Mouse (Mus musculus): ENCODE data around the gene Sfxn1. TPM values are rescaled to one million over a fixed set of nuclear protein-coding genes. Genes with fewer than 3 reads are reported as not detected.

Sfxn1 gene
- total RNA-seq, 4 experiments from 2014 or later, result 6.5 to 9.9 (median 8.4) TPM

- no peak for DNase-seq (ENCODE audit: low spot score)
Measured at GRCm38 (mm10) chr13:54077470-54078174, 6.0 kb downstream of the Sfxn1 start.

- no peak for DNase-seq (ENCODE audit: low spot score)
Measured at GRCm38 (mm10) chr13:54079782-54080759, 8.4 kb downstream of the Sfxn1 start.

- DNase-seq (ENCODE audit: low spot score), result no peak
Measured at GRCm38 (mm10) chr13:54080785-54081184, 9.1 kb downstream of the Sfxn1 start.

GRCm38 (mm10) chr13:54082946-54083345 lies 11.3 kb downstream of the Sfxn1 start:
- DNase-seq (ENCODE audit: low spot score), result no peak

GRCm38 (mm10) chr13:54084178-54084577 lies 12.5 kb downstream of the Sfxn1 start:
- DNase-seq (ENCODE audit: low spot score), result no peak

GRCm38 (mm10) chr13:54084826-54085225 lies 13.2 kb downstream of the Sfxn1 start:
- no peak for DNase-seq (ENCODE audit: low spot score)

DNA sequence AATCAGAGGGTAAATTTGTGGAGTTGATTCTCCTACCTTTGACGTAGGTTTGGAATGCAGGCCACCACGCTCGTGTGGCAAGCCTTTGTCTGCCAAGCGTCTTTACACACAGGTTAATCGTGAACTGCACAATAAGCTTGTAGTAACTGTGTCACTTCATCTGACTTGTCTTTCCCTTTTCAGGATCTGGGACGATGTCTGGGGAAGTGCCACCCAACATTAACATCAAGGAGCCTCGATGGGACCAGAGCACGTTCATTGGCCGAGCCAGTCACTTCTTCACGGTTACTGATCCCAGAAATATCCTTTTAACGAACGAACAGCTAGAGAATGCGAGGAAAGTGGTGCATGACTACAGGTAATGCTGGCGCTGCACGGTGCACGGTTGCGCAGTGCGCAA lies 13.6 kb downstream of the Sfxn1 start:
- no peak for DNase-seq (ENCODE audit: low spot score)

GRCm38 (mm10) chr13:54091719-54092118 lies 20.1 kb downstream of the Sfxn1 start:
- no peak for DNase-seq (ENCODE audit: low spot score)

GRCm38 (mm10) chr13:54094349-54094748 lies 22.7 kb downstream of the Sfxn1 start:
- no peak for DNase-seq (ENCODE audit: low spot score)

GRCm38 (mm10) chr13:54094963-54095362 lies 23.3 kb downstream of the Sfxn1 start:
- no peak for DNase-seq (ENCODE audit: low spot score)

DNA sequence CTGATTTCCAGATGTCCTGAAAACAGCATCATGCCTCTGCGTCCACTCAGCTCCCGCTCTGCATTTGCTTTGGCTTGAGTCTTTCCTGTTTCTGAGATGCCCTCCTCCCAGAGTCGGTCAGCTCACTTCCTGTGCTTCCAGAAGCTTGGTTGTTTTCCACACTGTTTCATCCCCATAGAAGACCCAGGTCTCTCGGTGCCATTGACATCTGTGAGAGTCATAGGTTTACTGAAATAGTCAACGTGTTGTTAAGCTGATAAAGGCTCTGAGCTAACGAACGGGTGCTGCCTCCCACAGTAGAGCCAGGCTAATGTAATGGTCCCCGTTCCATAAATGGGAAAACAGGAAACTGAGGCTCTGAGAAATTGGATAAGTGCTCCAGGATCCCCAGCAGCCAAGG lies 24.1 kb downstream of the Sfxn1 start:
- DNase-seq (ENCODE audit: low spot score), result no peak

DNA sequence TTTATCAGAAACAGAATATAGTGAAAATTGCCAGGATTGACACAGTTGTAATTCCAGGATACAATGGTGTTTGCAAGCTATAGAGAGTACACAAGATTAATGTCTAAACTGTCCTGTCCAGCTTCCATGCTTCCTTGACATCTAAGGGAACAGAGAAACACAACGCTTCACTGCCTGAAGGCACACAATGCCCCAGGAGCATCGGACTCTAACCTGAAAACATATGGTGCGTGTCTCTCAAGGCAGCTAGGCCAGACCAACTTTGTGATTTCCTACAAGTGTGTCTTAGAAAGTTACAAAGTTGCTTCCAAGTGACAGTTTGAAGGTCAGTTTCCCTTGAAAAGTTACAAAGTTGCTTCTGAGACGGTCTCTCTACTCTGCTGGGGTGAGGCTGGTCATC lies 25.6 kb downstream of the Sfxn1 start:
- no peak for DNase-seq (ENCODE audit: low spot score)

- DNase-seq (ENCODE audit: low spot score), result no peak
Measured at GRCm38 (mm10) chr13:54097797-54098196, 26.1 kb downstream of the Sfxn1 start.

GRCm38 (mm10) chr13:54101031-54101820 lies 29.6 kb downstream of the Sfxn1 start:
- DNase-seq (ENCODE audit: low spot score), result peak; percentile 84

DNA sequence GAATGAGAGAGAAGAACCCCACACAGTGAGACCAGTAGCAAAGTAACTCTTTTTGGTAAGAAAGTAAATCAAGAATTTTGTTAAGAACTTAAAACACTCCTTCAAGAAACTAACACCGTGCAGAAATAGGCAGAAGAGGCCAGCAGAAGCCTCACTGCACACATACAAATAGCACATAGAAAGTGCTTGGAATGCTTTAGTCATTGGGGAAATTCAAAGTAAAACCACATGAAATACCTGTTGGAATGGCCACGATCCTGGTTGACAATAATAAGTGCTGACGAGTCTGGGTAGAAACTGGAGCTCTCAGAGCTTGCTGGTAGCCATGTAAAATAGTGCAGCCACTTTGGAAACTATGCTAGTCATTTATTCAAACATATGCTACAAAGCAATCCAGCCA lies 30.4 kb downstream of the Sfxn1 start:
- no peak for DNase-seq (ENCODE audit: low spot score)

GRCm38 (mm10) chr13:54103271-54103670 lies 31.6 kb downstream of the Sfxn1 start:
- DNase-seq (ENCODE audit: low spot score), result no peak

DNA sequence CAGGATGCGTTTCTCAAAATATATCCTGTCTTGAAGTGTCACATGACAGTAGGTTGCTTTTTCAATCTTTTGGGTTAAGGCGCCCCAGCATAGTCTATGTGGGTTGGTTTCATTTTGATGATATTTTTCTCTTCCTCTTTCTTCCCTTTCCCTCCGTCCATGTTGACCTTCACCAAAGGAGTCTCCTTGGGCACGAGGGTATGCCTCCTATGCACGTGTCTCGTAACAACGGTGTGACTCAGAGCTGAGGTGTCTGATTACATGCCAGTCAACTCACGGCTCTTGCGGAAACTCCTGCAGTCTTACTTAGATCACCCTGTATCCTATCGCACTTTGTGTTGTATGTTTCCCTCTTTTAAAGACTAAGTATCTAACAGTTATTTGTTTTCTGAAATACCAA lies 32.2 kb downstream of the Sfxn1 start:
- no peak for DNase-seq (ENCODE audit: low spot score)

DNA sequence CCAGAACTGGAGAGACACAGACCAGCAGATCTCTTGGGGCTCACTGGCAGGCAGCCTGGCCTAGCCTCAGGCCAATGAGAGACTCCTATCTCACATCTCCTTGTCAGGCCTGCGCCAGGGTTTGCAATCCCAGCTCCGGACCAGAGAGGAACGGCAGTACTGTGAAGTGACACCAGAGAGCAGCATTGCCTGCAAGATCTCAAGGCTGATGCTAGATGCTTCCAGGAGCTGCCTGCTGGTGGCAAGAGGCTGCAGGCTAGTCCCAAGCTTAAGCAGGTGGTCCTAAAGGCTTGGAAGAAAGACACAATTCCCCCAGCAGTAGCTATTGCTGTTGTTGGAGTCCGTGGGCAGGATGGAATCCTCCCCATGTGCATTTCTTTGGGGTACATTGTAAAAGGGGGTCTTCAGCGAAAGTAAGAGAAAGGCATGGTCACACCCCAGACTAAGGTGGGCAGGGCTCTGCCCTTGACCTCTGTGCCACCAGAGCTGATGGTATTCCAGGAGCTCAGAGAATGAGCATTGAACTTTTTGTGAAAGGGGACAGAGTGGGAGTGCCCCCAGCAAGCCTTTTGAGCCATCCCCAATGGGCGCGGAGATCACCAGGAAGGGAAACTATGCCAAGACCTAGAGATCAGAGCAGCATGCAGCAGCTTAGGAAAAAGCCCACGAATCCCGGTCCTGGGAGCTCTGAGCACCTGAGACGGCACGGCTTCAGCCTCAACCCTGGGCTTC lies 42.3 kb downstream of the Sfxn1 start:
- DNase-seq (ENCODE audit: low spot score), result peak; percentile 82

DNA sequence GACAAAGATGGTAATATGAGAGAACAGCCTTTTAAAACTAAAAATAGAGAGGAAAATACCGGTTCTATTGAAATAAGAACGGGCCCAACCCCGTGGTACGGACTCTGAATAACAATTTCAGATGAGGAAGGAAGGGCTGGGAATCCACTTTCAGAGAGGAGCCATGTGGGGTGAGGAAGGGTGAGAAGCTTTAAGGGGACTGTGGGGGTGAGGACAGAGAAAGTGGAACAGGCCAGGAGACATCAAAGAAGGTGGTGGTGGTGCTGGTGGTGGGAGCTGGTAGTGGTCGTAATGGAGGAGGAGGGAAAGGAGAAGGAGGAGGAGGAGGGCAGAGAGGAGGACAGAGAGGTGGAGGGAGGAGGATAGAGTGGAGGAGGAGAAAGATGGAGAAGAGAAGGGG lies 43.3 kb downstream of the Sfxn1 start:
- no peak for DNase-seq (ENCODE audit: low spot score)

DNA sequence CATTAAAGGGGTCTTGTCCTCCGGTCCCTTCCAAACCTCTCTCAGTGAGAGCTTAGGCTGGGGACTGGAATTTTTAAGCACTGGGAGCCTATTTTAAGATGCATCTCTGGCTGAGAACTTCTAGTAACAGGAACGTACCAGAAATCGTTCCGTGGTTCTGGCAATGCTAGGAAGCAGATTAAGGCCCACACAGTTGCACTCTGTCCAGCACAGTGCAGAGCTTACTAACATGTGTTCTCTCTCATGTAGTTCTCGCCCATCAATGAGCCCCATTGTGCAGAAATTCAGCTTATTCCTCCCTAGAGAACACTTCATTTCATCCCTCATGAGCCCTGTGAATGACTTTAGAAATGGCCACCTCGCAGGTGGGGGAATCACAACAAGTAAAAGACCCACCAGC lies 44.1 kb downstream of the Sfxn1 start:
- DNase-seq (ENCODE audit: low spot score), result no peak

DNA sequence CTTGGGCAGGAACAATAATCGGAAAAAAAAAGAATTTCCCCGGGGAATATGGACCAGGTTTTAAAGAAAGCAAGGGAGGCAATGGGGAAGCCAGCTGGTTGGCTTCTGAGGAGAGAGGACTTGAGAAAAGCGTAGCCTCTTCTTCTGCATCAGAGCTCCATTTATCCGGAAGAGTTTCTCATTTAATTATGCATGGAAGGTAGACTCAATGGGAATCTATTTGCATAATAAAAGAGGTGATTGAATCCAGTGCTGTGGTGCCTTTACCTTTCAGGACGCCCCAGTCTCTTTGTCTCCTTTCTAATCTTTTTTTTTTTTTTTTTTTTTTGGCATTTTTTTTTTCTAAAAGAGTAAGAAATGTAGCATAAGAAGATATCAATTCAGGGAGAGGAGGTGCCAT lies 46.7 kb downstream of the Sfxn1 start:
- no peak for DNase-seq (ENCODE audit: low spot score)
